Mouse (Mus musculus) MEL (cell line): Measurements from ENCODE around the gene Naa80.

Experiments
- CHD1 ChIP-seq: IDR thresholded peaks from 2 replicates; pipeline ENCODE4 v1.6.1; 2012; ENCODE audit warnings: low read depth, mild to moderate bottlenecking, inconsistent platforms, low read length, improper control_type of control experiment
- JUND ChIP-seq: IDR thresholded peaks from 2 replicates; pipeline ENCODE4 v1.6.1; 2011; ENCODE audit warnings: low read depth, mild to moderate bottlenecking, improper control_type of control experiment, low read length

GRCm38 (mm10) chr9:107572327-107572662 lies 6.4 kb upstream of the Naa80 start:
- TF ChIP-seq CHD1 (no peak), JUND (no peak)
